ENCODE assay signal across 15 mouse cellular contexts in the genomic region with DNA sequence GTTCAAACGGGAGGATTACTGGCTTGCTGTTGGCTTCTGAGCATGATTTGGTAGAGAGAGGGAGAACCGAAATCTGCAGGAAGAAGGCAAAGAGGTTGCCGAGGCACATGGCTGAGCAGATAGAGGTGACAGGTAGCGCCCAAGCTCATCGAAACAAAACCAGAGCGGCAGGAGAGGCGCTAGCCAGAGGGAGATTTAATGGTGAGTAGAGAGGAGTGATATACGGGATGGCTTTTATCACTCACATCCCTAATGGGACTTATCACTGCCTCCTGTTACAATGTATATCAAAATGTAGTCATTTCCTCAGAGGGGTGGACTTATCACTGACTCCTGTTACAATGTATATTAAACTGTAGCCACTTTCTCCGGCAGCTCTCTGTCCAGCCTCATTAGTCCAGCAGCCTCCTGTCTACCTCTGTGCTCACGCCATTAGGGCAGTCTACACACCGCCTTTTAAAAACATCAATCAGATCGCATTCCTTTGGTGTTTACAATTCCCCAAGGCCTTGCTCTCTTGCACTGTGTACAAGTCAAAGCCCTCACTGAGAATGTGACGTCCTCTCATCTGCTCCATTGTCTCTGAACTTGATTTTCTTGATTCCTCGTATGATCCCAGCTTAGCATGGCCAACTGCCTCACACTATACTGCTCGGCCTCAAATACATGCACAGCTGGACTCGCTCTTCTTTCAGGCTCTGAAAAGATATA. TPM values are rescaled to one million over a fixed set of nuclear protein-coding genes. Genes with fewer than 3 reads are reported as not detected.
A peak's percentile ranks its signal among the peaks of the same experiment; 100 is the strongest.
DNase-seq lines count a peak whose midpoint lies in the region; ATAC-seq lines count a peak whose summit lies in the region.
"Had no signal": no experiment of that assay in that cellular context is flagged by ENCODE, and none has a peak within 500 bp of the region (broad histone marks: within the 10 kb centered on the region; RNA-seq: fewer than 3 reads in every experiment).

No protein-coding gene starts in this region.

- H3K4me1 ChIP-seq in hindbrain, embryonic 11.5 days (replicated peaks; ENCODE audit: control insufficient read depth, insufficient read depth, low read length): no peaks in the 10 kb centered on the region
- no peaks in the 10 kb centered on the region; the same call in 1 of the 2 replicates for H3K4me1 ChIP-seq in hindbrain, embryonic 14.5 days (replicated peaks; ENCODE audit: control insufficient read depth, insufficient read depth, low read length)
- peaks cover 20% of the 10 kb centered on the region for H3K4me1 ChIP-seq in midbrain, embryonic 10.5 days
- 0 out of 2 replicates have a peak, but pooled peaks cover 2% of the 10 kb centered on the region for H3K4me1 ChIP-seq in midbrain, embryonic 15.5 days
- H3K4me1 ChIP-seq in midbrain, embryonic 14.5 days (ENCODE audit: control insufficient read depth, insufficient read depth, low read length): no peaks in the 10 kb centered on the region
- H3K4me1 ChIP-seq: embryonic facial prominence, embryonic 12.5 days; intestine, embryonic 15.5 days had no signal

- H3K4me2 ChIP-seq in hindbrain, embryonic 11.5 days (replicated peaks; ENCODE audit: low read depth, low read length): no peak overlapping the region
- no peak overlapping the region for H3K4me2 ChIP-seq in hindbrain, embryonic 14.5 days (replicated peaks)
- no peak overlapping the region for H3K4me2 ChIP-seq in midbrain, embryonic 15.5 days
- no peak overlapping the region for H3K4me2 ChIP-seq in midbrain, embryonic 14.5 days (ENCODE audit: low read length)
- H3K4me2 ChIP-seq: embryonic facial prominence, embryonic 12.5 days; intestine, embryonic 15.5 days; liver, embryonic 13.5 days; neural tube, embryonic 13.5 days had no signal

- 72% methylated on average over 16 of the region's 16 CpGs for WGBS in hindbrain, embryonic 11.5 days
- WGBS in hindbrain, embryonic 14.5 days: 70% methylated on average over 16 of the region's 16 CpGs
- 66% methylated on average over 16 of the region's 16 CpGs for WGBS in midbrain, embryonic 10.5 days
- 58% methylated on average over 16 of the region's 16 CpGs for WGBS in midbrain, embryonic 15.5 days
- 66% methylated on average over 16 of the region's 16 CpGs for WGBS in midbrain, embryonic 14.5 days

- no peak overlapping the region for H3K9ac ChIP-seq in hindbrain, embryonic 11.5 days (ENCODE audit: low read depth, low read length)
- no peak overlapping the region for H3K9ac ChIP-seq in hindbrain, embryonic 14.5 days
- H3K9ac ChIP-seq in midbrain, embryonic 15.5 days: no peak overlapping the region
- no peak overlapping the region for H3K9ac ChIP-seq in midbrain, embryonic 14.5 days (replicated peaks; ENCODE audit: low read length)
- H3K9ac ChIP-seq: embryonic facial prominence, embryonic 12.5 days; intestine, embryonic 15.5 days; liver, embryonic 13.5 days; neural tube, embryonic 13.5 days had no signal

- H3K4me3 ChIP-seq in hindbrain, embryonic 11.5 days (ENCODE audit: low read depth, low read length): no peak overlapping the region
- no peak overlapping the region for H3K4me3 ChIP-seq in hindbrain, embryonic 14.5 days (replicated peaks; ENCODE audit: low read length)
- H3K4me3 ChIP-seq in midbrain, embryonic 10.5 days: no peak overlapping the region
- no peak overlapping the region for H3K4me3 ChIP-seq in midbrain, embryonic 15.5 days
- no peak overlapping the region for H3K4me3 ChIP-seq in midbrain, embryonic 14.5 days (replicated peaks; ENCODE audit: low read depth, low read length)
- H3K4me3 ChIP-seq: embryonic facial prominence, embryonic 12.5 days; intestine, embryonic 15.5 days; liver, embryonic 13.5 days; neural tube, embryonic 13.5 days had no signal

- no peaks in the 10 kb centered on the region for H3K27me3 ChIP-seq in hindbrain, embryonic 11.5 days (ENCODE audit: control insufficient read depth, insufficient read depth, low read length)
- no peaks in the 10 kb centered on the region for H3K27me3 ChIP-seq in hindbrain, embryonic 14.5 days (ENCODE audit: control insufficient read depth, insufficient read depth, low read length)
- H3K27me3 ChIP-seq in midbrain, embryonic 10.5 days (ENCODE audit: low read depth, poor library complexity, severe bottlenecking): no peaks in the 10 kb centered on the region
- H3K27me3 ChIP-seq in midbrain, embryonic 15.5 days (replicated peaks): no peaks in the 10 kb centered on the region
- no peaks in the 10 kb centered on the region for H3K27me3 ChIP-seq in midbrain, embryonic 14.5 days (ENCODE audit: control insufficient read depth, insufficient read depth, low read length)
- H3K27me3 ChIP-seq: embryonic facial prominence, embryonic 12.5 days; intestine, embryonic 15.5 days; liver, embryonic 13.5 days; neural tube, embryonic 13.5 days had no signal

- ATAC-seq in hindbrain, embryonic 11.5 days (ENCODE audit: low FRiP score): peak; percentile 27; the same call in 1 of the 2 replicates
- ATAC-seq in hindbrain, embryonic 14.5 days (ENCODE audit: low FRiP score): no peak
- ATAC-seq in midbrain, embryonic 15.5 days (replicated peaks): no peak
- ATAC-seq in midbrain, embryonic 14.5 days (ENCODE audit: low FRiP score, low TSS enrichment): no peak; the same call in 1 of the 2 replicates
- ATAC-seq in CD4-positive, CD25-positive, alpha-beta regulatory T cell, adult 4 months: no peak
- no peak for ATAC-seq in erythroid progenitor cell, adult 5-6 weeks (replicated peaks; ENCODE audit: low FRiP score, poor library complexity, severe bottlenecking)
- ATAC-seq: activated CD4-positive, CD25-positive, alpha-beta regulatory T cell, adult 4 months; intestine, embryonic 15.5 days had no signal

- H3K36me3 ChIP-seq in hindbrain, embryonic 11.5 days (ENCODE audit: control insufficient read depth, insufficient read depth, low read length): no peaks in the 10 kb centered on the region
- H3K36me3 ChIP-seq in hindbrain, embryonic 14.5 days (replicated peaks; ENCODE audit: control insufficient read depth, insufficient read depth): no peaks in the 10 kb centered on the region
- no peaks in the 10 kb centered on the region for H3K36me3 ChIP-seq in midbrain, embryonic 10.5 days
- no peaks in the 10 kb centered on the region for H3K36me3 ChIP-seq in midbrain, embryonic 15.5 days (replicated peaks)
- H3K36me3 ChIP-seq in midbrain, embryonic 14.5 days (ENCODE audit: control insufficient read depth, insufficient read depth, low read length): no peaks in the 10 kb centered on the region
- H3K36me3 ChIP-seq: embryonic facial prominence, embryonic 12.5 days; intestine, embryonic 15.5 days; liver, embryonic 13.5 days; neural tube, embryonic 13.5 days had no signal

- DNase-seq in hindbrain, embryonic 11.5 days (ENCODE audit: low spot score): no peak
- no peak for DNase-seq in hindbrain, embryonic 14.5 days (ENCODE audit: low spot score)
- no peak for DNase-seq in midbrain, embryonic 10.5 days (ENCODE audit: low spot score)
- peak; percentile 16 for DNase-seq in embryo, embryonic 11.5 days (ENCODE audit: low read depth, low spot score)
- DNase-seq in midbrain, embryonic 14.5 days: peak; percentile 9
- DNase-seq: cerebellum, adult 18-20 months; liver, embryonic 13.5 days; thymus, postnatal 25 days had no signal

- H3K27ac ChIP-seq in hindbrain, embryonic 11.5 days (ENCODE audit: low read depth, low read length): no peak overlapping the region
- H3K27ac ChIP-seq in hindbrain, embryonic 14.5 days: no peak overlapping the region
- H3K27ac ChIP-seq in midbrain, embryonic 10.5 days (replicated peaks): 0 out of 2 replicates have a peak overlapping the region, but pooled peaks have one; percentile 33
- no peak overlapping the region for H3K27ac ChIP-seq in midbrain, embryonic 15.5 days
- H3K27ac ChIP-seq in midbrain, embryonic 14.5 days (replicated peaks; ENCODE audit: low read depth, low read length): no peak overlapping the region
- H3K27ac ChIP-seq: embryonic facial prominence, embryonic 12.5 days; intestine, embryonic 15.5 days; liver, embryonic 13.5 days; neural tube, embryonic 13.5 days had no signal

- no peaks in the 10 kb centered on the region for H3K9me3 ChIP-seq in hindbrain, embryonic 11.5 days (ENCODE audit: control insufficient read depth, low read length)
- no peaks in the 10 kb centered on the region for H3K9me3 ChIP-seq in hindbrain, embryonic 14.5 days (ENCODE audit: control insufficient read depth, low read length)
- H3K9me3 ChIP-seq in midbrain, embryonic 10.5 days (replicated peaks): no peaks in the 10 kb centered on the region
- no peaks in the 10 kb centered on the region for H3K9me3 ChIP-seq in midbrain, embryonic 15.5 days
- H3K9me3 ChIP-seq in midbrain, embryonic 14.5 days (ENCODE audit: control insufficient read depth, low read length): no peaks in the 10 kb centered on the region
- H3K9me3 ChIP-seq: embryonic facial prominence, embryonic 12.5 days; intestine, embryonic 15.5 days; liver, embryonic 13.5 days; neural tube, embryonic 13.5 days had no signal

RNA-seq across cellular contexts. Expression of a gene that starts 59.0 kb away (rescaled TPM):
- polyA plus RNA-seq in hindbrain, embryonic 11.5 days (2014; fragmentation: Nextera tagmentation; extraction: Ambion mirVana): 8.1 and 9.7 TPM in 2 replicates
- polyA plus RNA-seq in hindbrain, embryonic 14.5 days (2014; fragmentation: Nextera tagmentation; extraction: Ambion mirVana): 30.4 and 34.3 TPM in 2 replicates
- 3.3 and 4.2 TPM in 2 replicates for polyA plus RNA-seq in midbrain, embryonic 10.5 days (2016; fragmentation: Nextera tagmentation; extraction: Ambion mirVana)
- 20.7 and 21.4 TPM in 2 replicates for polyA plus RNA-seq in midbrain, embryonic 15.5 days (2015; fragmentation: Nextera tagmentation; extraction: Ambion mirVana)
- 19.8 and 23.3 TPM in 2 replicates for polyA plus RNA-seq in midbrain, embryonic 14.5 days (2014; fragmentation: Nextera tagmentation; extraction: Ambion mirVana)
- 10 to 100 TPM; 50.3 to 52.7 TPM for polyA plus RNA-seq in CD4-positive, CD25-positive, alpha-beta regulatory T cell, adult 4 months (2017; shearing (Covaris generic))
- total RNA-seq in erythroid progenitor cell, adult 5-6 weeks (2015; ENCODE audit: low replicate concordance): 2.9 and 3.2 TPM in 2 replicates
- total RNA-seq in erythroid progenitor cell, adult 5-6 weeks (2017; ENCODE audit: low replicate concordance): 2.6 and 14.8 TPM in 2 replicates

Comparison
In these comparisons a context has a peak if more than half of its experiments do, and no peak if none do; other contexts are left out.
1. DNase-seq: peak in embryo, embryonic 11.5 days (single experiment) and midbrain, embryonic 14.5 days (single experiment); none in hindbrain, embryonic 11.5 days (single experiment), hindbrain, embryonic 14.5 days (single experiment) and midbrain, embryonic 10.5 days (single experiment).